Mouse (Mus musculus) embryonic fibroblast, embryonic 13.5 days (primary cell): Measurements from ENCODE around the gene Dctn1.

Experiments used
- CTCF ChIP-seq: IDR thresholded peaks from 2 replicates; pipeline ENCODE4 v1.5.1; 2011; ENCODE audit warnings: mild to moderate bottlenecking, control low read depth, low read length, moderate library complexity, borderline replicate concordance; ENCODE audit not compliant: insufficient read depth
- POLR2A ChIP-seq: IDR thresholded peaks from 2 replicates; pipeline ENCODE4 v1.6.1; 2011; ENCODE audit warnings: low read depth, mild to moderate bottlenecking, control low read depth, low read length, moderate library complexity

- TF ChIP-seq CTCF (no peak), POLR2A (no peak)
These were observed 4.2 kb downstream of the Dctn1 start for GRCm38 (mm10) chr6:83169872-83170271.
